Mouse (Mus musculus) T-cell, adult 2 months (primary cell): ENCODE measurements around the gene Hoxc13.

Source experiments
- DNase-seq: peaks from one replicate; pipeline ENCODE4 v3.0.0; 2022; ENCODE audit warnings: low spot score

Gene Hoxc13

GRCm38 (mm10) chr15:102963671-102964640 lies 43.1 kb downstream of the Hoxc13 start:
- no peak for DNase-seq

- DNase-seq, result no peak
Measured at GRCm38 (mm10) chr15:102965003-102965891, 44.3 kb downstream of the Hoxc13 start.

DNA sequence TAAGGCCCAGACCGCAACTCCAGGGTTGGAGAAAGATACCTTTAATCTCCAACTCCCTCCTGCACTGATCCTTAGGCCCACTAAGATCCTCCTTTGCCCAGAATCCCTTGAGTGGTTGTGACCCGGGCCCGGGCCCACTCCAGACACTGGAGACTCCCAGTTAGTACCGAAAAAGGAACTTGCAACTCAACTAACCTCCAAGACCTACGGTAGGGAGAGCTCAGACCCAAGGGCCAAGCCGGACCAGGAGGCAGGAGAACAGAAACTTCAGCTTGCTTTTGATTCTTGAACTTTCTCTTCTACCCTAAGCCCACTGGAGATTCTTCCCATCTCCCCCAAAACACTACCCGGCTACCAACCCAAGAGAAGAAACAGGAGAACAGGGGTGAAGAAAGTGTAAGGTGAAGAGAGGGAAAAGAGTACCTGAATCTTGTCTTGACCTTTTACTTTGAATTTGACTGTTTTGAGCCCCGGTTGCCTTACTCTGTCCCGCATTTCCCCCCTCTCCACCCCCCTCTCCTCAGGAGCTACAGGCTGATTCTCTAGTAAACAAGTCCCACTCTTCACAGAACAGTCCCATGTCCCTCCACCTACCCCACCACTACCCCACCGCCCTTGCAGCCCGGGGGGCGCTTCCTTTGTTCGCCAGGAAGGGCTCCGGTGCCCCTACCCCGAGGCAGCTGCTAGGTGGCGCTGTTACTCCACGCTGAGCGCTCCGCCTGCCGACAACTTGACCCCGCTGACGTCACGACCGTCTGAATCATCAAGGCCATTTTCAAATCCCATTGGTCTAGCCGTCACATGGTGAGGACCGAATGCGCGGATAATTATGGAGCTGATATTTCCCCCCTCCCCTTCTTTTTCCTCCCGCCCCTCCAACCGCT lies 45.2 kb downstream of the Hoxc13 start:
- peak; percentile 75 for DNase-seq

- no peak for DNase-seq
Measured at GRCm38 (mm10) chr15:102966776-102967311, 45.9 kb downstream of the Hoxc13 start, which contains the start of gene Hoxc10. Gene Hoxc10 (plus strand): TSS chr15:102966796.

GRCm38 (mm10) chr15:102967312-102967510 lies 46.3 kb downstream of the Hoxc13 start, which contains the start of gene Hoxc5:
Gene Hoxc5 (plus strand): TSS chr15:102967443.
- DNase-seq, result no peak

GRCm38 (mm10) chr15:102967511-102968397 lies 46.9 kb downstream of the Hoxc13 start:
- DNase-seq, result no peak

DNA sequence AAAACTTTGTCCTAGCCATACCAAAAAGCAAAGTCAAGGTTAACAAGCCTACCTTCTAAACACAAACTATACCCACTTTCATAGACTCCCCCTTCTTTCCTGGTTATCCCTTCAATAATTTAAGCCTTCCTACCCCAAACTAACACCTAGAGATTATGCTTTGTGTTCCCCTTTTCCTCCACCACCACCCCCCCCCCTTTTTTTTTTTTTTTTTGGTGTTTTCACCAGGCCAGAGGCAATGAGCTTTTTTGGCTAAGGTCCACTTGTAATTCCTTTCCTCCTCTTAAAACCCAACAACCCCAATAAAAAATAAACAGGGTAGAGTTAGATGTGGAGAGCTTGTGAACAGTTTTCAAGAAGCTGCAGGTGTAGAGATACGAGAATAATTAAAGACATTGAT lies 48.4 kb downstream of the Hoxc13 start:
- DNase-seq, result no peak

GRCm38 (mm10) chr15:102970740-102971139 lies 49.8 kb downstream of the Hoxc13 start:
- no peak for DNase-seq

GRCm38 (mm10) chr15:102972254-102972653 lies 51.4 kb downstream of the Hoxc13 start:
- DNase-seq, result no peak

GRCm38 (mm10) chr15:102972753-102973152 lies 51.9 kb downstream of the Hoxc13 start:
- DNase-seq, result no peak

DNA sequence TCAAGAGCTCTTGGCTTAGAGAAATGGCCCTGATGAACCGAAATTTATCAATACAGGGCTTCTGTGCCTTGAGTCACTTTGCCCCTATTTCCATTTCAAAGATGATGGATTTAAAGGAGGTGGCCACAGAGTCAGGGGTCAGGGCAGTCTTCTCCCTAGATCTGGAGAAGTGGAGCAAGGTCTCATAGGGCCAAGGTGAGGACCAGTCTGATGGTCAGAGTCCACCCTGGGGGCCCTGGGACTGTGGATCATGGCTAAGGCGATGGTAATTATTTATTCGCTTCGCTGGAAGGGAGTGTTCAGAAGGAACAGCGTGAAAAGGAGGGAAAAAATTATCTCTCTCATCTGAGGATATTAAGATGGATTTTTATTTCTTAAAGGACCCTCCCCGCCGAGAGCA lies 54.1 kb downstream of the Hoxc13 start:
- no peak for DNase-seq

DNA sequence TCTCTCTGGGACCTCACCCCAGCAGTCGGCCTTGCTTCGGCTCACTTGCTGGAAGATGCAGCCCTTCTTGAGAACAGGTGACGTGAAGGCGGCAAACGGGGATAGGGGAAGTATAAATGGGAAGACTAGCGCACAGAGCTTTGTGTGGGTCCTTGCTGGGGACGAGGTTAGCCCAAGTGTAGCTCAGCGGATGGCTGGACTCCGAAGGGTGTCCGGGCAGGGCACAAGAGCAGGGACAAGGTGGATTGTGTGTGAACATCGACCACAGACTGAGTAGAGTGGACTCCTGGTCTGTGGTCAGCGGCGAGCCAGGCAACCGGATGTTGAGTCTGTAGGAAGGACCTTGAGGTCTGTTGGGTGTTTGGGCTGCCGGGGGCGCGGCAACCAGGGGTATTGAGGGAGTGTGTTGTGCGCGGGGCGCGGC lies 54.8 kb downstream of the Hoxc13 start:
- no peak for DNase-seq

GRCm38 (mm10) chr15:102976171-102976570 lies 55.3 kb downstream of the Hoxc13 start, which contains the start of gene Hoxc9:
Gene Hoxc9 (plus strand): TSS chr15:102976439.
- DNase-seq, result no peak

- DNase-seq, result peak; percentile 46
Measured at GRCm38 (mm10) chr15:102976631-102977422, 55.9 kb downstream of the Hoxc13 start.

GRCm38 (mm10) chr15:102977423-102977974 lies 56.6 kb downstream of the Hoxc13 start:
- no peak for DNase-seq
